25 mouse cellular contexts compared by ENCODE assay signal in genomic region chr13:114139570-114139969, GRCm38 (mm10).
DNase-seq lines count a peak whose midpoint lies in the region; ATAC-seq and TF ChIP-seq lines count a peak whose summit lies in the region.
"Had no signal": no experiment of that assay in that cellular context is flagged by ENCODE, and none has a peak within 500 bp of the region (broad histone marks: within the 10 kb centered on the region; RNA-seq: fewer than 3 reads in every experiment).

No protein-coding gene starts in this region.

- no peak overlapping the region for H3K4me3 ChIP-seq in forebrain, postnatal 0 days (ENCODE audit: low read depth, low read length)
- H3K4me3 ChIP-seq: gastrocnemius, adult 2 months; heart, embryonic 10.5 days; midbrain, embryonic 12.5 days had no signal

- intact Hi-C loops in gastrocnemius, postnatal 14 days (cut with DNase I; ENCODE audit: low total_unique reads): no loop called here
- intact Hi-C loops in gastrocnemius, postnatal 36 days (cut with DNase I): no loop called here

- no peaks in the 10 kb centered on the region for H3K9me3 ChIP-seq in forebrain, postnatal 0 days (ENCODE audit: low read length)
- H3K9me3 ChIP-seq: G1E; heart, embryonic 10.5 days; midbrain, embryonic 12.5 days had no signal

- peak overlapping the region; percentile 64; the same call in 1 of the 2 replicates for H3K27ac ChIP-seq in forebrain, postnatal 0 days (ENCODE audit: low read depth, low read length)
- H3K27ac ChIP-seq: gastrocnemius, adult 2 months; heart, embryonic 10.5 days; hindbrain, embryonic 14.5 days; macrophage; midbrain, embryonic 12.5 days had no signal

- H3K9ac ChIP-seq in forebrain, postnatal 0 days: 0 out of 2 replicates have a peak overlapping the region, but pooled peaks have one; percentile 14
- H3K9ac ChIP-seq: hindbrain, embryonic 14.5 days; midbrain, embryonic 12.5 days had no signal

- peak overlapping the region; percentile 21 for H3K4me2 ChIP-seq in forebrain, postnatal 0 days (ENCODE audit: low read depth)
- H3K4me2 ChIP-seq: hindbrain, embryonic 14.5 days; midbrain, embryonic 12.5 days had no signal

- TF ChIP-seq CTCF in forebrain, postnatal 0 days (IDR thresholded peaks at IDR 0.05; ENCODE audit: low read depth): no peak

- H3K27me3 ChIP-seq in forebrain, postnatal 0 days (ENCODE audit: insufficient read depth, low read length): no peaks in the 10 kb centered on the region
- H3K27me3 ChIP-seq: CH12.LX; midbrain, embryonic 12.5 days; Patski had no signal

- DNase-seq in gastrocnemius, postnatal 14 days: peak; percentile 19
- DNase-seq in gastrocnemius, postnatal 36 days: no peak
- peak; percentile 17 for DNase-seq in retina, postnatal 1 day
- DNase-seq in retina, embryonic 14.5 days (ENCODE audit: low spot score): no peak
- DNase-seq in forebrain, postnatal 0 days: no peak
- no peak for DNase-seq in kidney, postnatal 10 days
- DNase-seq: adrenal gland, adult 2 months; B cell, adult 2 months; cerebellum, adult 11 months; cerebellum, adult 9-11 months; gastrocnemius, adult 2 months; heart, postnatal 4 days; kidney, adult 18-20 months; right cerebral cortex, postnatal 25 days; thymus, postnatal 14 days had no signal

- H3K4me1 ChIP-seq in forebrain, postnatal 0 days (ENCODE audit: insufficient read depth): peaks cover 12% of the 10 kb centered on the region

- H3K36me3 ChIP-seq in forebrain, postnatal 0 days (ENCODE audit: insufficient read depth): no peaks in the 10 kb centered on the region
- H3K36me3 ChIP-seq: heart, embryonic 10.5 days; midbrain, embryonic 12.5 days had no signal

- WGBS in forebrain, postnatal 0 days: 68% methylated on average over 9 of the region's 9 CpGs

- ATAC-seq in forebrain, postnatal 0 days: peak; percentile 42
- ATAC-seq in megakaryocyte, adult 5-6 weeks (ENCODE audit: poor library complexity, severe bottlenecking): no peak
- ATAC-seq: inflammation-experienced regulatory T-cells, adult 6 months; lung, postnatal 0 days; Patski had no signal

Comparison
In these comparisons a context has a peak if more than half of its experiments do, and no peak if none do; other contexts are left out.
1. DNase-seq: peak in gastrocnemius, postnatal 14 days (single experiment) and retina, postnatal 1 day (single experiment); none in gastrocnemius, postnatal 36 days (0 of 2), retina, embryonic 14.5 days (single experiment), forebrain, postnatal 0 days (single experiment) and kidney, postnatal 10 days (single experiment).